Mouse (Mus musculus) heart, postnatal 25 days (tissue): ENCODE results near the gene Rabl3. TPM values are rescaled to one million over a fixed set of nuclear protein-coding genes. Genes with fewer than 3 reads are reported as not detected.

Source experiments
- DNase-seq: peaks from one replicate; pipeline ENCODE4 v3.0.0; 2022; ENCODE audit warnings: low spot score
- intact Hi-C: fragments of 180-260 bp; cut with DNase I; formaldehyde crosslinking; loops from one replicate; pipeline ENCODE4 v1.15.1; 2025
- total RNA-seq, 2 experiments: library from RNA; stranded (reverse); gene quantifications; 2 replicates each; pipeline ENCODE4 v1.2.3; 2021

The Rabl3 gene
- total RNA-seq, 2 experiments from 2014 or later = 5.8 to 6.0 TPM

DNA sequence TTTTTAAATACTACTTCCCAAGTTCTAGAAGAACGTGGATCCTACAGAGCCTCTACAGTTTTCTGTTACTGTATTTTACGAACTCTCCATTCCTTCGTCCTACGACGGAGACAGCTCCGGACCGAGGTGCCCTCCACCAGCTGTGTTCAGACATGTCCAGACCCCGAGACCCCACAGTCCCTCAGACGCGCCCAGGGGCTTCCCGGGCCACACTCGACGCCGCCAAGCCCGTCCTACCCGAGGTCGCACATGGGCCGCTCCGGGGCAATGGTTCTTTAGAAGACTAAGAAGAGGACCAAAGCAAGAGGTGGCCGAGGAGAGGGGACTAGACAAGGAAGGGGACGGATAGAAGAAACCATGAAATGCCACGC is 460 bp upstream of the Rabl3 start:
- intact Hi-C loops = loop anchor here (10.0 kb wide), 1 partner anchor 276 kb away; no protein-coding TSS in a partner anchor

GRCm38 (mm10) chr16:37540776-37541175 is 1.1 kb downstream of the Rabl3 start:
- intact Hi-C loops = loop anchor here (5.0 kb wide), 1 partner anchor 112 kb away; the partner anchor contains the start of gene Ndufb4
- DNase-seq = no peak

More for the DNA sequence above, 460 bp upstream of the Rabl3 start:
- no peak for DNase-seq

DNA sequence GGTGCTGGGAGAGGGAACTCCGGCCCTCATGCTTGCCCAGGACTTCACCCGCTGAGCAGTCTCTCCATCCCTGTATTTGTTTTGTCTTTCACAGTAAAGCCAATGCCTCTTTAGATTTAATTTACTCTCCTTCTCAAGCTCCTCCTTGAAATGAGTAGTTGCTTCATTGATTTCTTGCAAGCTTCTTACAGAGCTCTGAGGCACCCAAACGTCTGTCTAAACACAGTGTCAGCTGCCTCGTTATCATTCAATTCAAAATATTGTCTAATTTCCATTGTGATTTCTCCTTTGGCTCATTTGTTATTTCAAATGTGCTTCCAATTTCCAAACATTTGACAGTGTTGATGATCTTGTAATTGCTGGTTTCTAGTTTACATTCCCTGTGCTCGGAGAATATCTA is 6.6 kb downstream of the Rabl3 start:
- DNase-seq = no peak
- intact Hi-C loops = no loop called here

- intact Hi-C loops = no loop called here
- DNase-seq = no peak
Observed at GRCm38 (mm10) chr16:37550266-37550665, 10.6 kb downstream of the Rabl3 start.

- DNase-seq = no peak
- intact Hi-C loops = no loop called here
Observed at GRCm38 (mm10) chr16:37550981-37551380, 11.3 kb downstream of the Rabl3 start.

GRCm38 (mm10) chr16:37552824-37553223 is 13.1 kb downstream of the Rabl3 start:
- intact Hi-C loops = no loop called here
- DNase-seq = no peak

GRCm38 (mm10) chr16:37562414-37562813 is 22.7 kb downstream of the Rabl3 start:
- intact Hi-C loops = no loop called here
- no peak for DNase-seq

DNA sequence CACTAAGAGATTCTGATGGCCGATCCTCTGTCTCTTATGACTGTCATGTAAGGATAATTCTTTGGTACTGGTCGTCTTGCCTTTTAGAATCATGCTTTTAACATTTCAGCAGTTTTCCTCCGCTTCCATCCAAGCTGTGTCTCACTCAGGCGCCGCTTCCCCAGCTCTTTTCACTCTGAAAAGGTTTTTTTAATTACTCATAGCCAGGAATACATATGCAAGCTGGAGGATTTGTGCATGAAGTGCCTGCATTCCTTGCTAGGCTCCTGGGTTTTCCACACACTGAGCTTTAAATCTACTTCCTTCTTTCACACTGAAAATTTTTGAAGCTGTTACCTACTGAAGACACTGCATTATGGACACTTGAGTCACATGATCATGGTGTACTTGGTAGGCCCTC is 23.3 kb downstream of the Rabl3 start:
- intact Hi-C loops = no loop called here
- DNase-seq = no peak

DNA sequence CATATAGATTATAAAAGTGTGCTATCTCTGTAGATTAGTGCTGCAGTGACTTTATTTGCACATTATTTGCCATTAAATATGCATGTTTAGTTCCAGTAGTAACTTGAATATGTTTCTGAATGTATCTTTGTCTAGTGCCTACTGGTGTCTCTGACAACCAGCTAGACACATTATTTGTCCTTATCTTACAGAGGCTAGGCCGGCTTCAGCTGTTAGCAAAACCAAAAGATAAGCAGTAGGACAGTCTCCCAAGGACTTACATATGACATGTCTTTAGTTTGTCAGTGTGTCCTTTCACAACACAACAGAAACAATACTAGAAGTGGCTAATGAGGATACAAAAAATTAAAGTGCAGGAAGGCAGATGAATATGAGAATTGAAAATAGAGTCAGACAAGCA is 25.4 kb downstream of the Rabl3 start:
- no peak for DNase-seq
- intact Hi-C loops = no loop called here

DNA sequence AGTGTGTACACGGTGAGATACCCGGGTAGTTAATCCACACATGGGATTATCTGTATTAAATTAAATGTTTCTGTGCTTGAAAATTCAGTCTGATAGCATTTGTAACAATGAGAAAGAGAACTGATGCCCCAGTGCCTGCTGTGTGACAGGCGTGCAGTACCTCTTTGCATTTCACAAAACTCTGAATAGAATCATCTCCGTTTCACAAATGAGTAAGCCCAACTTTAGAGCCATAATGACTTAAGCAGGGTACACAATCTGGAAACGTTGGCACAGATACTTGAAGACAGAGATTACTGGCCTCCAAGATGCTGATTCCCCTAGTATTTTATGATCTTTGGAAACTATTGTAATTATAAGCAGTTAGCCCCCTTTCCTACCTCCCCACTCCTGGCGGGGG is 26.4 kb downstream of the Rabl3 start:
- DNase-seq = no peak
- intact Hi-C loops = no loop called here

- DNase-seq = no peak
- intact Hi-C loops = no loop called here
Observed at GRCm38 (mm10) chr16:37567113-37568050, 27.7 kb downstream of the Rabl3 start.

- DNase-seq = no peak
- intact Hi-C loops = no loop called here
Observed at GRCm38 (mm10) chr16:37571554-37571953, 31.9 kb downstream of the Rabl3 start.

DNA sequence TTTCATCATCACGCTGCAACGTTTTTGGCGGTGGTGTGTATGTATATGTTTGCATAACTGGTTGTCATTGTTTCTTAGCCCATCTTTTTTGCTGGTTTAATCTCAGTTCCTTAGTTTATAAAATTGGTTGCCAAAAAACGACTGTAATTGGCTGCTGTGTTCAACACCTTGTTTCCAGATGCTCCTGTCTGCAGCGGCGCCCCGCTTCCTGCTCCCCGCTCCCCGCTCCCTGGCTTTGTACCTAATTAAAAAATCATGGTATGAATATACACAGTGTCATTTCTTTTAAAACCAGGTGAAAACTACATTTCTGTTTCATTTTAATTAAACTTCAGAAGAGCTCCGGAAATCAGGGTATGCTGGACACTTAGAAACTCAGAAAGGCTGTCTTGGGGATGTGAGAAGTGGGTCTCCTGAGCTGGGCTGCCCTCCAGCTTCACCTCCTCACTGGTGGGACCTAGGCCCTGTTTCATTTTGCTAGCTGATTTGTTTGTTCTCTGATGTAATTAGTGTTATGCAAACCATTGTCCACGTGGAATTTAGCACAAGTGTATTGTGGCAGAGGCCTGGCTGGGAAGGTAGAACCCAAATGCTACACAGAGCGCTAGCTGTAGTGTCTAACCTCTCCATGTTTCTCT is 32.6 kb downstream of the Rabl3 start:
- intact Hi-C loops = no loop called here
- no peak for DNase-seq

DNA sequence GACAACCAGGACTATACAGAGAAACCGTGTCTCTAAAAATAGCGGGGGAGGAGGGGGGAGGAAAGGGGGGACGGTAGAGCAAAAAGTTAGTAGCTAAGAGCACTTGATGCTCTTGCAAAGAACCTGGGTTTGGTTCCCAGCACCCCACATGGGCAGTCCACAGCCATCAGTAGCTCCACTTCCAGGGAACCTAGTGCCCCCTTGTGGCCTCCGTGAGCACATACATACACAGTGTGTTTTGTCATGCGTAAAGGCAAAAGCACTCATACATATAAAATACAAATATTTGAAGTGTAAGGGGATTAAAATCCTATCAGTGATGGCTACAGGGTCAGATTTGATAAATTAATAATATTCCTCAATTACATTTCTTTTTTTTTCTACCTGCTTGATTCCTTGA is 33.4 kb downstream of the Rabl3 start:
- DNase-seq = no peak
- intact Hi-C loops = no loop called here

GRCm38 (mm10) chr16:37575325-37575724 is 35.6 kb downstream of the Rabl3 start:
- intact Hi-C loops = no loop called here
- no peak for DNase-seq

DNA sequence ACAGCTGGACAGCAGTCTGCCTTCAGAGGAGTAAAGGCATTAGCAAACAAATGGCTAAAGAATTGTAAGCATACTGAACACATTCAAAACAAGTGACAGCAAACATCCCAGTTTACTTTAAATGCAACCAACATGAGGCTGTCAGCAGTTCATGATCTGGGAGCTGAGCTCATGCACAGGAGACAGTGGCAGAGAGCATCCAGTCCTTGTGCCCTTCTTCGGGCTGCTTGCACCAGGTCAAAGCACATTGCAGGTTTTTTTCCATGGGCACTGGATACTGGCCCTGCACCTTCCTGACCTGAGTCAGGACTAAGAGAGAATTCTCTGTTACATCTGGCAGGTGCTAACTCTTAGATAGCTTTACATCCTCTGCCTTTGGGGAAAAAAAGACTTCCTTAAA is 39.9 kb downstream of the Rabl3 start:
- no peak for DNase-seq
- intact Hi-C loops = no loop called here

DNA sequence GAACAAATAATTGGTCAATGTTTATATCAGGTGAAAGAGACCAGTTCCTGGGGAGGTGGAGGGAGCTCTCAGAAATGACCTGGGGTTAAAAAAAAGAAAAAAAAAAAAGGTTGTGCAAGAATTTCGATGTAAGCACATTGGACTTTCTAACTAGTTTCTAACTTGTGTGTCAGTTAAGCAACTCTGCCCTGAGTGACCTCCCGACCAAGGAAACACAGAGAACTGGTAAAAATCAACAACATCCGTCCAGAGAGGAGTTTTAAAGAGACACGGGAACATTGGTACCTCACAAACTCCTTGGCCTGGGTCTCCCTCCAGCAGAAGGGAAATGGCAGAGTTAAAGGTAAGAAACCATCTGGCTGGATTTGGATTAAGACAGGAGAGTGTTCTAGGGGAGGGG is 40.3 kb downstream of the Rabl3 start, which contains the start of gene Hgd:
TSS of gene Hgd (plus strand) at position 160 of the 400 bp plus-strand sequence.
- intact Hi-C loops = no loop called here
- DNase-seq = no peak

GRCm38 (mm10) chr16:37580651-37581050 is 41.0 kb downstream of the Rabl3 start:
- DNase-seq = no peak

DNA sequence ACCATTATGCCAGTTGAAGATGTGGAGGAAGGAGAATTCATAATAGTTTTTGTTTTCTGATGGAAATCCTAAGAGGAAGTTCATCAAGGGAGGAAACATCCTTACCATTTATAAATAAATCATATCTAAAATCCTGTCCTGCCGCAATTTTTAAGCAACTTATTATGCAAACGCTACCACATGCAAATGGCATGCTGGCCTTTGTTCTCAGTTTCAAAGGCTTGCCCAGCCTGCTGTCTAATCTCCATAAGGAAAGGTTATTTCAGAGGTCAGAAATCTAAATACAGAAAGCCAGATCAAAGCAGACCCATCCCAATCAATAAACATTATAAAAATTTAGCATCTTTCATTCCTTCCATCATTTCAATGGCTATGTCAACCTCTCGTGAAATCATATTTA is 42.2 kb downstream of the Rabl3 start:
- intact Hi-C loops = no loop called here
- DNase-seq = no peak

More at GRCm38 (mm10) chr16:37580651-37581050, 41.0 kb downstream of the Rabl3 start:
- intact Hi-C loops = no loop called here

DNA sequence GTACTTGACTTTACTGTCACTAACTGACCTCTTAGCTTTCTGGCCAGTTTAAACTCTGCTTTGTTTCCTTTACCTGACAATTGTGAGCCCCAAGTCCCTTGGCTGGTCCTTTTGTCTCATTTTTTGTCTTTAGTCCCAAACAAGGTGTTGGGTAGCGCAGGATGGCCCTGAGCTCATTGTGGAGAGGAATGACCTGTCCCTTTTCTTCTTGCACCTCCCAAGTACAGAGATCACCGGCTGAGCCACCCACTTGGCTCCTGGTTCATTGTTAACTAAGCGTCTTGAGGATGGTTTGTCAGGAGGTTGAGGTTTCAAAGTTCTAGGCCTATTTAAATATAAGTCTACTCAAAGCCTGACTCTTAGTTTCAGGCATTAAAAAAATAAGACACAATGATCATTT is 43.6 kb downstream of the Rabl3 start:
- no peak for DNase-seq
- intact Hi-C loops = no loop called here

- intact Hi-C loops = no loop called here
- DNase-seq = no peak
Observed at GRCm38 (mm10) chr16:37583801-37584200, 44.1 kb downstream of the Rabl3 start.
